Mouse (Mus musculus) brain, embryonic 14.5 days (tissue): ENCODE data around the gene Plscr5. TPM values are rescaled to one million over a fixed set of nuclear protein-coding genes. Genes with fewer than 3 reads are reported as not detected.

ENCODE experiments used
- DNase-seq: peaks from one replicate; pipeline ENCODE4 v3.0.0-alpha.2; 2011; ENCODE audit warnings: low read depth
- CTCF ChIP-seq: fragments of 200-500 bp; IDR thresholded peaks from 2 replicates; pipeline ENCODE4 v1.5.1; 2012; ENCODE audit warnings: inconsistent platforms, mild to moderate bottlenecking, moderate library complexity, borderline replicate concordance; ENCODE audit not compliant: insufficient read depth, insufficient read length; ENCODE audit errors: extremely low read depth
- POLR2A ChIP-seq: fragments of 200-500 bp; IDR thresholded peaks from 2 replicates; pipeline ENCODE4 v1.6.1; 2012; ENCODE audit warnings: mild to moderate bottlenecking, inconsistent platforms, borderline replicate concordance; ENCODE audit not compliant: poor library complexity, insufficient read depth, insufficient read length, severe bottlenecking; ENCODE audit errors: extremely low read depth
- polyA plus RNA-seq: library from polyadenylated mRNA; depleted of rRNA; stranded (reverse); fragments of >200 nt; gene quantifications from 2 replicates; pipeline ENCODE4 v1.2.3, GENCODE M21; 2012; rRNA removed

Gene Plscr5
- polyA plus RNA-seq, 1 experiment: 0.40 TPM

- DNase-seq: no peak
- TF ChIP-seq CTCF (no peak), POLR2A (no peak)
Observed at GRCm38 (mm10) chr9:92228867-92229832, 36.4 kb downstream of the Plscr5 start.

GRCm38 (mm10) chr9:92229833-92230205, 37.1 kb downstream of the Plscr5 start:
- TF ChIP-seq POLR2A: no peak
- TF ChIP-seq CTCF: no peak
- no peak for DNase-seq

- no peak for DNase-seq
- TF ChIP-seq CTCF: no peak
Observed at GRCm38 (mm10) chr9:92234901-92235458, 42.2 kb downstream of the Plscr5 start.

- TF ChIP-seq POLR2A: no peak
- no peak for TF ChIP-seq CTCF
- no peak for DNase-seq
Observed at GRCm38 (mm10) chr9:92248773-92249446, 56.2 kb downstream of the Plscr5 start.

GRCm38 (mm10) chr9:92249447-92249852, 56.7 kb downstream of the Plscr5 start, which contains the start of gene Plscr1:
Plscr1 (plus strand) TSS chr9:92249750.
- TF ChIP-seq POLR2A (no peak), CTCF (no peak)
- no peak for DNase-seq

- TF ChIP-seq CTCF (no peak), POLR2A (no peak; the same call in 1 of the 2 replicates)
Observed at GRCm38 (mm10) chr9:92249987-92250772, 57.4 kb downstream of the Plscr5 start.

GRCm38 (mm10) chr9:92252718-92253117, 60.0 kb downstream of the Plscr5 start:
- TF ChIP-seq CTCF (no peak), POLR2A (no peak)

More at GRCm38 (mm10) chr9:92249987-92250772, 57.4 kb downstream of the Plscr5 start:
- peak; percentile 86 for DNase-seq

GRCm38 (mm10) chr9:92253585-92254321, 61.0 kb downstream of the Plscr5 start:
- TF ChIP-seq POLR2A (no peak), CTCF (no peak)

More at GRCm38 (mm10) chr9:92252718-92253117, 60.0 kb downstream of the Plscr5 start:
- no peak for DNase-seq

More at GRCm38 (mm10) chr9:92253585-92254321, 61.0 kb downstream of the Plscr5 start:
- DNase-seq: no peak

Other genes with a start within 250 kb of the Plscr5 start
- 5.2 and 5.3 TPM in 2 replicates for gene Plscr1, start 56.8 kb downstream of the Plscr5 start, polyA plus RNA-seq
- gene Plscr2, start 82.7 kb downstream of the Plscr5 start, polyA plus RNA-seq: 0.29 and 0.46 TPM in 2 replicates
- gene 1700057G04Rik, start 116.4 kb downstream of the Plscr5 start, polyA plus RNA-seq: not detected in 2 replicates